Mouse (Mus musculus) midbrain, postnatal 0 days (tissue): Measurements from ENCODE around the gene Chmp4b. TPM values are rescaled to one million over a fixed set of nuclear protein-coding genes. Genes with fewer than 3 reads are reported as not detected.

ENCODE experiments used
- ATAC-seq: fragments of 200-750 bp; cut with Nextera tagmentation; 2 replicates; pipeline ENCODE4 v1.8.0; 2017; ENCODE audit warnings: moderate number of reproducible peaks, mild to moderate bottlenecking, moderate TSS enrichment, moderate library complexity; ENCODE audit not compliant: low FRiP score
- DNase-seq: peaks from one replicate; pipeline ENCODE4 v3.0.0-alpha.2; 2015; ENCODE audit warnings: low spot score
- H3K27ac ChIP-seq: fragments of 300-500 bp; sonication (generic); 2 replicates; pipeline ENCODE4 v1.5.1; 2014; ENCODE audit warnings: low read depth, mild to moderate bottlenecking, low read length, mixed read lengths
- H3K27me3 ChIP-seq: fragments of 300-500 bp; sonication (generic); 2 replicates; pipeline ENCODE4 v1.6.1; 2014; ENCODE audit warnings: low read length, control low read depth, mixed read lengths; ENCODE audit not compliant: insufficient read depth
- H3K36me3 ChIP-seq: fragments of 300-500 bp; sonication (generic); 2 replicates; pipeline ENCODE4 v1.6.1; 2014; ENCODE audit warnings: low read length, control low read depth, mixed read lengths; ENCODE audit not compliant: insufficient read depth
- H3K4me1 ChIP-seq: fragments of 300-500 bp; sonication (generic); 2 replicates; pipeline ENCODE4 v1.6.1; 2014; ENCODE audit warnings: mild to moderate bottlenecking, control low read depth, antibody characterized with exemption, low read length, mixed read lengths; ENCODE audit not compliant: insufficient read depth
- H3K4me2 ChIP-seq: fragments of 300-500 bp; sonication (generic); 2 replicates; pipeline ENCODE4 v1.6.1; 2014; ENCODE audit warnings: low read depth, mild to moderate bottlenecking, low read length, mixed read lengths; ENCODE audit not compliant: poor library complexity, severe bottlenecking
- H3K4me3 ChIP-seq: fragments of 300-500 bp; sonication (generic); 2 replicates; pipeline ENCODE4 v1.5.1; 2014; ENCODE audit warnings: low read depth, mild to moderate bottlenecking, low read length, moderate library complexity
- H3K9ac ChIP-seq: fragments of 300-500 bp; sonication (generic); replicated peaks from 2 replicates; pipeline ENCODE4 v1.6.1; 2014; ENCODE audit warnings: mild to moderate bottlenecking, low read length, moderate library complexity, mixed read lengths; ENCODE audit not compliant: poor library complexity, severe bottlenecking
- H3K9me3 ChIP-seq: fragments of 300-500 bp; sonication (generic); 2 replicates; pipeline ENCODE4 v1.6.1; 2016; ENCODE audit warnings: low read length, control low read depth
- CTCF ChIP-seq: IDR thresholded peaks from 2 replicates; pipeline ENCODE4 v1.5.1; 2016; ENCODE audit warnings: antibody characterized with exemption, mild to moderate bottlenecking
- WGBS: fragments of 180-500 bp; shearing (Covaris S2); extraction: QIAGEN DNeasy Blood & Tissue Kit; methylation state at CpG from one replicate; pipeline ENCODE4 v1.1.7; 2014; 5-methylcytosine and 5-hydroxymethylcytosine counted together
- polyA plus RNA-seq: library from polyadenylated mRNA; unstranded; fragments of >200 nt; fragmentation: Nextera tagmentation; extraction: Ambion mirVana; gene quantifications from 2 replicates; pipeline ENCODE4 v1.2.1, GENCODE M21; 2015
- total RNA-seq: library from RNA; depleted of rRNA; stranded (reverse); fragments of >200 nt; gene quantifications from 2 replicates; pipeline ENCODE4 v1.2.3, GENCODE M21; 2014

Gene Chmp4b
- total and polyA plus RNA-seq, 2 experiments from 2014 or later = 31.7 to 156 TPM

DNA sequence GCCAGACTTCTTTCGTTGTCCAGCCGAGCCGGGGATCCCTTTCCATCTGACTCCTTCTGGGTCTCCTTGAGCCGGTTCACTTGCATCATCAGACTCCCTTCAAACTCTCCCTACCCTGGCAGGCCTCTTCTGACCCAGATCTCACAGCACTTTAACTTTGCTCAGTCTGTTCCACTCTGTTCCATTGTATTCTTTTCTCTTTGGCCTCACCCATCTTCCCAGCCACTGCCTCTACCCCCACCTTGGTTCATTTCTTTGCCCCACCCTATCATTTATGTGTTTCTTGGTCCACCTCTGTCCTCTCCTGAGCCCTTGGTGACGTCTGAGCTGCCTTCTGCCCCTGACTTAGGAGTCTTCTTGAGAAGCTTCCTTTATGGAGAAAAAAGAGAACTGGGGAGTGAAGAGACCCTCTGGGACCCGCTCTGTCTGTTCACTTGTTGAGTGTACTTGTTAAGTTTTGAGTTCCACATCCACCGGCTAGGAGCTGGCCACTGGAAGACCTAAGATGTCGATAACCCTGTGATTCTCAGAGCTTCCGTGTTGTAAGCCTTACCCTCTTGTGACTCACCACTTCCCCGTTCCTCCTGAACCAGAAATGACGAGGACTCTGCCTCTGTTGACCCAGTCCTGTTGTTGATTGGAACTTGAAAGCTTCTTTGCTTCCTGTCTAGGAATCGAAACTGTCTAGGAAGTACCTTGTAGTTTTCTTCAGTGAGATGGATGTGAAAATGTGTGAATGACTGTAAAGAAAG, 6.2 kb downstream of the Chmp4b start:
- DNase-seq = peak; percentile 15
- peak overlapping the region; percentile 90 for H3K4me3 ChIP-seq
- ATAC-seq = 0 out of 2 replicates have a peak, but pooled peaks have one; percentile 3

DNA sequence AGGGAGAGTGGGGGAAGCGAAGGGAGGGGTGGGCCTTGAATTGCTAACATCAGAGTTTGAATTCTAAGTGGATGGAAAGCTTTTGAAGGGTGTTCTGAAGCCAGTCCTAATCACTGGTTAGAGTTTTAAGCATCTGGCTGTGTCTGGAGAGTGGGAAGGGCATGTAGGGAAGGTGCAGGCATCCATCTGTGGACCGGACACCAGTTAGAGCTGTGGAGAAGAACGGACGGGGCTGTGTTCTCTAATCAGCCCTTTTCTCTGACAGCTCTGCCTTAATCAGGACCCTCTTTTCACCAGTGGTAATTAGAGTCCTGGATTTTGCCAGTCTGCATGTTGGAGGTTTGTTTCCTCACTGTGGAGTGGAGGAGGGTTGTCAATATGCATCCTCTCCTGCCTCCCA, 7.6 kb downstream of the Chmp4b start:
- H3K4me2 ChIP-seq = peak overlapping the region; percentile 90
- no peak overlapping the region for H3K27ac ChIP-seq
- DNase-seq (no peak), ATAC-seq (no peak)
- peaks cover 16% of the 10 kb centered on the region for H3K4me1 ChIP-seq
- WGBS = 74% methylated on average over 4 of the region's 4 CpGs
- no peaks in the 10 kb centered on the region for H3K9me3 ChIP-seq
- peak overlapping the region; percentile 83; the same call in 1 of the 2 replicates for H3K9ac ChIP-seq
- H3K27me3 ChIP-seq = no peaks in the 10 kb centered on the region
- H3K4me3 ChIP-seq = peak overlapping the region; percentile 90; the same call in 1 of the 2 replicates
- TF ChIP-seq CTCF = no peak
- no peaks in the 10 kb centered on the region; the same call in none of the 2 replicates for H3K36me3 ChIP-seq

More for the DNA sequence above, 6.2 kb downstream of the Chmp4b start:
- Histone ChIP-seq H3K27me3 (no peaks in the 10 kb centered on the region), H3K9me3 (no peaks in the 10 kb centered on the region), H3K27ac (peak overlapping the region; percentile 75; the same call in 1 of the 2 replicates), H3K4me1 (peaks cover 16% of the 10 kb centered on the region), H3K4me2 (peak overlapping the region; percentile 90), H3K9ac (peak overlapping the region; percentile 83), H3K36me3 (no peaks in the 10 kb centered on the region; the same call in none of the 2 replicates)
- 20% methylated on average over 12 of the region's 12 CpGs for WGBS
- no peak for TF ChIP-seq CTCF

DNA sequence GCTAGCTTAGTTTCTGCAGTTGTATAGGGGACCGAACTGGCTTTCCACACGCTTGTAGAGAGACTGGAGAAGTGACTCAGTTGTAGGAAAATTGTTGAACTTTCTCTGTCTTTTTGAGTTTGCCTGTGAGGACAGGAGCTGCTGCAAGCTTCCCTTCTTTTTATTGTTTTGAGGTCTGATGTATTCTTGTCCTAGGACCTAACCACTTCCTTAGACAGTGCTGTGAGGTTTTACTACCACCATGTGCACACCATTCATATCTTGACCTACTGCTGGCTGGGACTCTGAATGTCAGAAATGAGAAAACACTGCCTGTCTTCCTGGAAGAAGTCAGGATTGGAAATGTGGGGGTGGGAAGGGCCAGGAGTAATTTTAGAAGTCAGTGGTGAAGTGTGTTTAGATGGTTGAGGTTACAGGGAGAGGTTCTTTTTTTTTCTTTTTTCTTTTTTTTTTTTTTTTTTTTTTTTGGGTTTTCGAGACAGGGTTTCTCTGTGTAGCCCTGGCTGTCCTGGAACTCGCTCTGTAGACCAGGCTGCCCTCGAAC, 8.1 kb downstream of the Chmp4b start:
- Histone ChIP-seq H3K9me3 (no peaks in the 10 kb centered on the region), H3K4me3 (no peak overlapping the region), H3K36me3 (no peaks in the 10 kb centered on the region; the same call in none of the 2 replicates), H3K4me2 (peak overlapping the region; percentile 90; the same call in 1 of the 2 replicates), H3K27me3 (no peaks in the 10 kb centered on the region), H3K27ac (no peak overlapping the region), H3K4me1 (peaks cover 16% of the 10 kb centered on the region), H3K9ac (peak overlapping the region; percentile 83; the same call in 1 of the 2 replicates)
- TF ChIP-seq CTCF = no peak
- no peak for DNase-seq
- ATAC-seq = no peak
- 85% methylated on average over 4 of the region's 5 CpGs for WGBS

DNA sequence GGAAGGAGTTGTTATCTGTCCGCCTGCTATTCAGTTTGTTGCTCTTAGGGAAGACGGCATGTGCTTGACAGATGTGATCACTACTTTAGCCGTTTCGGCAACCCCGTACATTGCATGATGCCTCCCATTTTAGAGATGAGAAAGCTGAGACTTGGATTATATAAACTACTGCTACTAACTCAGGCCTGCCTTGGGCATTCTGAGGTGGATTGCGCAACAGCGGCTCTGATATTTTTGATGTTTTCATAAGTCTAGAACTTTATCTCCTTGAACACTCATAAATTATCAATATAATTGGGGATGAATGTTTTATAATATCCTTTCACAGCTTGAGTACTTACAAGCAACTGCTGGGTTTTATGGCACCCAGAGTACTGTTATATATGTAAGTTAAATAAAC, 17.2 kb downstream of the Chmp4b start:
- WGBS = 92% methylated on average over 7 of the region's 7 CpGs
- no peak for DNase-seq

DNA sequence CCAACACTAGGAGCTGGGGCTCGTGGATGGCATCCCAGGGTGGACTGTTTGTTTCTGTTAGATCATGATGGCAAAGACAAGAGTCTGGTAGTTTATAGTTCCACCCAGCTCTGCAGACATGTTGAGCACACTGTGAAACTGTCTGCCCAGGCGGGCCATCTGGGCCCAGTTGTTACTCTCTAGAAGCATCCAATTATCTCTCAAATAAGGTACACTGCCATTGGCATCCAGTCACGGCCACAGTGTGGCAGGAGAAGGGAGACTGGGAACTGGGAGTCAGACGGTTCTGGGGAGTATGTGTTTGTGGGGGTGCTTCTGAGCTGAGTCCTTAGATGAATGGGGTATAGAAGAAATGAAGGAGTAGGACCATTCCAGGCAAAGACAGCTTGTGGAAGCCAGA, 18.6 kb downstream of the Chmp4b start:
- WGBS = 72% methylated on average over 4 of the region's 4 CpGs
- Histone ChIP-seq H3K9ac (no peak overlapping the region), H3K9me3 (no peaks in the 10 kb centered on the region), H3K27ac (no peak overlapping the region), H3K36me3 (no peaks in the 10 kb centered on the region), H3K4me3 (no peak overlapping the region), H3K4me2 (no peak overlapping the region), H3K27me3 (no peaks in the 10 kb centered on the region), H3K4me1 (no peaks in the 10 kb centered on the region)
- DNase-seq (no peak), ATAC-seq (no peak)
- TF ChIP-seq CTCF = no peak

More for the DNA sequence above, 17.2 kb downstream of the Chmp4b start:
- Histone ChIP-seq H3K27me3 (no peaks in the 10 kb centered on the region), H3K4me3 (no peak overlapping the region), H3K4me1 (no peaks in the 10 kb centered on the region), H3K27ac (no peak overlapping the region), H3K9ac (no peak overlapping the region), H3K9me3 (no peaks in the 10 kb centered on the region), H3K4me2 (no peak overlapping the region), H3K36me3 (no peaks in the 10 kb centered on the region)
- TF ChIP-seq CTCF = no peak
- no peak for ATAC-seq

DNA sequence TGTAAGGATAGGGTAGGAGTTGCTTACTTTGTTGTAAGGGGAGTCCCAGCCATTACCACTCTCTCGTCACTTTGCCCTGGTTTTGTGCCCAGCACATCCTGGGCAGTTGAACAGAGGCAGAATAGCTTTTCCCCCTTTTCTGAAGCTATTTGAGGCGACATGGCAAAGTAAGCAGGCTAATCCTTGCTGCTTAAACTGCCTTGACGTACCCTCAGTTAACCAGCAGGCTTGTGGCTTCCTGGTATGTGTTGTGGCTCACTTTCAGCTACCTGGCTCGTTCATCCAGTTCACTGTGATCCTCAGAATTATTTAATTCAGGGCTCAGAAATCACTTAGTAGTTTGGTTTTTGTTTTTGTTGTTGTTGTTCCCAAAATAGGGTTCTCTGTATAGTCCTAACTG, 19.2 kb downstream of the Chmp4b start:
- WGBS = 72% methylated on average over 4 of the region's 4 CpGs

More for the DNA sequence above, 19.2 kb downstream of the Chmp4b start:
- ATAC-seq = no peak
- H3K4me2 ChIP-seq = no peak overlapping the region
- H3K9ac ChIP-seq = no peak overlapping the region
- no peak overlapping the region for H3K27ac ChIP-seq
- no peak for TF ChIP-seq CTCF
- no peaks in the 10 kb centered on the region for H3K9me3 ChIP-seq
- H3K4me1 ChIP-seq = no peaks in the 10 kb centered on the region
- H3K4me3 ChIP-seq = no peak overlapping the region
- no peaks in the 10 kb centered on the region for H3K27me3 ChIP-seq
- no peak for DNase-seq
- no peaks in the 10 kb centered on the region for H3K36me3 ChIP-seq
